Mouse (Mus musculus) CH12.LX (cell line): Measurements from ENCODE around the gene Mink1. TPM values are rescaled to one million over a fixed set of nuclear protein-coding genes. Genes with fewer than 3 reads are reported as not detected.
A peak's percentile ranks its signal among the peaks of the same experiment; 100 is the strongest.

Experiments
- DNase-seq: peaks from one replicate; pipeline ENCODE4 v3.0.0-alpha.2; 2013; ENCODE audit errors: extremely low read depth
- H3K27ac ChIP-seq: 2 replicates; pipeline ENCODE4 v1.5.1; 2012; ENCODE audit warnings: low read depth, mild to moderate bottlenecking, control low read depth, moderate library complexity; ENCODE audit not compliant: insufficient read depth
- H3K27me3 ChIP-seq: replicated peaks from 2 replicates; pipeline ENCODE3; 2012; ENCODE audit warnings: inconsistent platforms
- H3K36me3 ChIP-seq, 2 experiments: replicated peaks in 1 of 2; 2 replicates each; pipeline versions ENCODE3 to v1.6.1; 2012; ENCODE audit warnings: inconsistent platforms in 1 of 2, low read length in 1 of 2, mild to moderate bottlenecking in 1 of 2, mixed read lengths in 1 of 2, moderate library complexity in 1 of 2; ENCODE audit not compliant: control insufficient read depth in 1 of 2, insufficient read depth in 1 of 2
- H3K4me1 ChIP-seq, 2 experiments: 2 replicates each; pipeline ENCODE4 v1.6.1; 2012; ENCODE audit warnings: inconsistent platforms in 1 of 2, moderate library complexity in 1 of 2; ENCODE audit not compliant: insufficient read depth in 2 of 2, control insufficient read depth in 1 of 2
- H3K4me2 ChIP-seq: 2 replicates; pipeline ENCODE4 v1.6.1; 2012; ENCODE audit warnings: low read depth, mild to moderate bottlenecking, control low read depth; ENCODE audit not compliant: poor library complexity, insufficient read depth, severe bottlenecking
- H3K4me3 ChIP-seq, 3 experiments: fragments of 150-350 bp in 1 of 3; sonication (generic) in 1 of 3; replicated peaks in 1 of 3; 2 replicates each; pipeline versions ENCODE3 to v1.5.1; 2011 to 2012; ENCODE audit warnings: low read depth in 2 of 3, low read length in 2 of 3, mild to moderate bottlenecking in 2 of 3, moderate library complexity in 2 of 3, control low read depth in 1 of 3, improper control_type of control experiment in 1 of 3, inconsistent platforms in 1 of 3, mixed read lengths in 1 of 3; ENCODE audit not compliant: poor library complexity in 1 of 3
- H3K79me2 ChIP-seq: replicated peaks from 2 replicates; pipeline ENCODE4 v1.6.1; 2012; ENCODE audit warnings: mild to moderate bottlenecking, moderate library complexity; ENCODE audit not compliant: control insufficient read depth, poor library complexity, insufficient read depth, severe bottlenecking; ENCODE audit errors: extremely low read depth
- H3K9ac ChIP-seq: 2 replicates; pipeline ENCODE4 v1.6.1; 2012; ENCODE audit warnings: low read depth, mild to moderate bottlenecking, control low read depth, moderate library complexity; ENCODE audit not compliant: insufficient read depth
- H3K9me3 ChIP-seq: replicated peaks from 2 replicates; pipeline ENCODE3; 2012; ENCODE audit warnings: low read length, inconsistent platforms, mixed read lengths
- BHLHE40 ChIP-seq: IDR thresholded peaks from 2 replicates; pipeline ENCODE4 v1.6.1; 2011; ENCODE audit warnings: mild to moderate bottlenecking, low read depth, low read length, improper control_type of control experiment
- CTCF ChIP-seq, 2 experiments: IDR thresholded peaks in 1 of 2; conservative IDR thresholded peaks in 1 of 2; 2 replicates each; pipeline ENCODE4 v1.5.1; 2011 to 2012; ENCODE audit warnings: low read depth in 2 of 2, low read length in 2 of 2, improper control_type of control experiment in 1 of 2, inconsistent platforms in 1 of 2, mild to moderate bottlenecking in 1 of 2, moderate library complexity in 1 of 2
- E2F4 ChIP-seq: IDR thresholded peaks from 2 replicates; pipeline ENCODE4 v1.6.1; 2011; ENCODE audit warnings: low read depth, low read length, improper control_type of control experiment; ENCODE audit not compliant: insufficient replicate concordance
- ELF1 ChIP-seq: IDR thresholded peaks from 2 replicates; pipeline ENCODE4 v1.6.1; 2014; ENCODE audit warnings: low read depth, mild to moderate bottlenecking, inconsistent platforms, low read length, improper control_type of control experiment
- EP300 ChIP-seq: IDR thresholded peaks from 2 replicates; pipeline ENCODE4 v1.6.1; 2011; ENCODE audit warnings: low read length, improper control_type of control experiment
- ETS1 ChIP-seq: conservative IDR thresholded peaks from 2 replicates; pipeline ENCODE4 v1.6.1; 2012; ENCODE audit warnings: low read depth, mild to moderate bottlenecking, inconsistent platforms, low read length, improper control_type of control experiment, moderate library complexity
- GABPA ChIP-seq: IDR thresholded peaks from 2 replicates; pipeline ENCODE4 v1.6.1; 2012; ENCODE audit warnings: low read depth, low read length, improper control_type of control experiment, inconsistent platforms; ENCODE audit not compliant: insufficient replicate concordance
- HCFC1 ChIP-seq: IDR thresholded peaks from 2 replicates; pipeline ENCODE4 v1.6.1; 2012; ENCODE audit warnings: low read depth, mild to moderate bottlenecking, inconsistent platforms, low read length, improper control_type of control experiment
- IRF4 ChIP-seq: IDR thresholded peaks from 2 replicates; pipeline ENCODE4 v1.6.1; 2014; ENCODE audit warnings: low read depth, mild to moderate bottlenecking, inconsistent platforms, low read length, improper control_type of control experiment
- JUND ChIP-seq: conservative IDR thresholded peaks from 2 replicates; pipeline ENCODE4 v1.6.1; 2011; ENCODE audit warnings: low read depth, low read length, improper control_type of control experiment
- MAX ChIP-seq: IDR thresholded peaks from 2 replicates; pipeline ENCODE4 v1.6.1; 2011; ENCODE audit warnings: low read length, improper control_type of control experiment
- MAZ ChIP-seq: IDR thresholded peaks from 2 replicates; pipeline ENCODE4 v1.6.1; 2012; ENCODE audit warnings: low read depth, mild to moderate bottlenecking, inconsistent platforms, low read length, improper control_type of control experiment, moderate library complexity
- MEF2A ChIP-seq: IDR thresholded peaks from 2 replicates; pipeline ENCODE4 v1.6.1; 2014; ENCODE audit warnings: low read depth, mild to moderate bottlenecking, inconsistent platforms, low read length, improper control_type of control experiment, borderline replicate concordance
- MYC ChIP-seq: IDR thresholded peaks from 2 replicates; pipeline ENCODE4 v1.6.1; 2011; ENCODE audit warnings: low read depth, mild to moderate bottlenecking, improper control_type of control experiment, low read length
- NELFE ChIP-seq: IDR thresholded peaks from 2 replicates; pipeline ENCODE4 v1.6.1; 2011; ENCODE audit warnings: low read depth, low read length, improper control_type of control experiment
- PAX5 ChIP-seq: IDR thresholded peaks from 2 replicates; pipeline ENCODE4 v1.6.1; 2012; ENCODE audit warnings: low read length, inconsistent platforms, mixed read lengths
- POLR2A ChIP-seq: IDR thresholded peaks from 2 replicates; pipeline ENCODE4 v1.6.1; 2011; ENCODE audit warnings: low read depth, mild to moderate bottlenecking, improper control_type of control experiment, low read length
- RCOR1 ChIP-seq: conservative IDR thresholded peaks from 2 replicates; pipeline ENCODE4 v1.6.1; 2012; ENCODE audit warnings: low read depth, mild to moderate bottlenecking, inconsistent platforms, low read length, improper control_type of control experiment
- SIN3A ChIP-seq: IDR thresholded peaks from 2 replicates; pipeline ENCODE4 v1.6.1; 2012; ENCODE audit warnings: low read length, improper control_type of control experiment, inconsistent platforms
- TBP ChIP-seq: conservative IDR thresholded peaks from 2 replicates; pipeline ENCODE4 v1.6.1; 2011; ENCODE audit warnings: low read depth, low read length, improper control_type of control experiment
- USF1 ChIP-seq: IDR thresholded peaks from 2 replicates; pipeline ENCODE4 v1.6.1; 2014; ENCODE audit warnings: low read depth, mild to moderate bottlenecking, inconsistent platforms, low read length, improper control_type of control experiment
- USF2 ChIP-seq: conservative IDR thresholded peaks from 2 replicates; pipeline ENCODE4 v1.6.1; 2011; ENCODE audit warnings: low read depth, low read length, improper control_type of control experiment
- ZC3H11A ChIP-seq: IDR thresholded peaks from 2 replicates; pipeline ENCODE4 v1.6.1; 2012; ENCODE audit warnings: low read depth, mild to moderate bottlenecking, inconsistent platforms, low read length, improper control_type of control experiment
- ZMIZ1 ChIP-seq: IDR thresholded peaks from 2 replicates; pipeline ENCODE4 v1.6.1; 2012; ENCODE audit warnings: low read depth, mild to moderate bottlenecking, inconsistent platforms, low read length, improper control_type of control experiment
- ZNF384 ChIP-seq: IDR thresholded peaks from 2 replicates; pipeline ENCODE4 v1.6.1; 2012; ENCODE audit warnings: low read depth, low read length, improper control_type of control experiment, inconsistent platforms
- dilution Hi-C: fragments of 300-500 bp; cut with MboI; formaldehyde crosslinking; loops from 2 replicates; pipeline ENCODE4 v1.14.3; 2020; ENCODE audit warnings: low sequenced_read_pairs; ENCODE audit not compliant: extremely low pct_unique_long_range_greater_than_20kb, extremely low pct_ligation_motif_present
- in situ Hi-C: fragments of 300-500 bp; cut with MboI; formaldehyde crosslinking; loops from 3 replicates; pipeline ENCODE4 v1.14.3; 2019; ENCODE audit warnings: low sequenced_read_pairs, low pct_ligation_motif_present, low pct_unique_long_range_greater_than_20kb, mixed read lengths
- polyA plus RNA-seq: library from polyadenylated mRNA; unstranded; fragments of >175 nt; gene quantifications from 2 replicates; pipeline ENCODE4 v1.2.1, GENCODE M21; 2012; ENCODE audit warnings: low read depth; ENCODE audit not compliant: insufficient read length
- total RNA-seq, 2 experiments: library from RNA; depleted of rRNA; stranded (reverse); fragments of 300-350 nt in 1 of 2; fragments of >200 nt in 1 of 2; gene quantifications; 2 replicates each; pipeline ENCODE4 v1.2.3; 2012 to 2014

Gene Mink1
- total and polyA plus RNA-seq, 3 experiments = 15.0 to 79.8 (median 31.2) TPM

DNA sequence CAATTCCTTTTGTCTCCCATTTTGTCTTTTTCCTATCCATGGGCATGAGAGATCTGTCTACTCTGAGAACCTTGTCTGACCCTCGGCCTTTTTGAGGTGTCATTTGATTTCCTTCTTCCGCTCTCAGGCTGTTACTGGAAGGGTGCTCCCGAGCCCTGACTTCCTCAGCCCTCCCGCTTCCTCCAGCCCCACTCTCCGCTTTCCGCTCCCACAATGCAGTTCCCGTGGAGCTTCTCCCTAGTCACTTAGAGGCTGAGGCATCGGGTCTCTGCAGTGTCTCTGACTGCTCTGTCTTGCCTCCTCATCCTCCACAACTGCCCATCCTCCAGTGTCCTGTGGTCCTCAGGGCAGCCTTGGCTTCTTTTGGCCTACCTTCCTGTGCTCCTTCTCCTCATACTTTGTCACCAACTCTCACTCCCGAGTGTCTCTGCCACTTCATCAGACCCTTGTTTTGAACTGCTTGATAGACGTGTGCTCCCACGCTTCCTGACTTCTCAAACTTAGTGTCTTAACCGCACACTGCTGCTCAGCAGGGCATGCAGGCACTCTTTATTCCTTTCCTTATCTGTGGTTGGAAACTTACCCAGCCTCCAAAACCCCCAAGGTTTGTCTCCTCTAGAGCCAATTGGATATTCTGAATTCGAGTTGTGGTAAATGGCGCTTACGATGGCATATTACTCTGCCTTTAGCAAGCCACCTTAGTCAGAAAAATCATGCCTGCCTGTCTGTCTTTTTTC lies 31.7 kb downstream of the Mink1 start (continued):
- TF ChIP-seq MAZ (no peak), RCOR1 (no peak), ZMIZ1 (no peak)

DNA sequence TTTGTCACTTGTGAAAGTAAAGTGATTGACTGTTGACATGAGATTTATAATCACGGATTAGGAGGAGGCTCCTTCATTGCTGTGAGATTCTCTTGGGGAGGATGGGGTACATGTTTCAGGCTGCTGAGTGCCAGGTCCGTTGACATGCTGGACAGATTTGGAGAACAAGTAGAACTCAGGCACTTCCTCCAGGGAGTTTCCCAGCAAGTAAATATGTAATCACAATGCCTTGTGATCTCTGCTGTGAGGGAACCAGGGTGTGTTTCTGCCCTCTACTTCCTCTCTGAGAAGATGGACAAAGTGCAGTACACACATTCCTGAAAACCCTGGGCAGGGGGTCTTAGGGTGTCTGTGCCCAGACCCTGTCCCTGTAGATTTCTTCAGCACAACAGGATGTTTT lies 33.0 kb downstream of the Mink1 start:
- no peaks in the 10 kb centered on the region for H3K27me3 ChIP-seq
- in situ Hi-C loops = no loop called here
- H3K9me3 ChIP-seq = no peaks in the 10 kb centered on the region
- H3K4me2 ChIP-seq = peak overlapping the region; percentile 53
- peaks cover 44 to 97% of the 10 kb centered on the region in 2 experiments for H3K4me1 ChIP-seq
- DNase-seq = peak; percentile 80
- peak overlapping the region in 1 of 3 experiments; percentile 22 for H3K4me3 ChIP-seq
- TF ChIP-seq IRF4 (peak; percentile 58; the same call in 1 of the 2 replicates), USF1 (no peak), CTCF (conservative IDR thresholded peaks at IDR 0.05 in 1 of 2, IDR thresholded peaks at IDR 0.05 in 1 of 2; ENCODE audit: low read depth in 2 of 2, low read length in 2 of 2) (no peak), MAX (peak; percentile 33; the same call in 1 of the 2 replicates), SIN3A (peak; percentile 54), ZNF384 (no peak), BHLHE40 (peak; percentile 53), NELFE (0 out of 2 replicates have a peak, but pooled peaks have one; percentile 13), ZMIZ1 (no peak), TBP (no peak; the same call in 1 of the 2 replicates), ETS1 (peak; percentile 63), PAX5 (no peak), ELF1 (peak; percentile 53; the same call in 1 of the 2 replicates), HCFC1 (no peak), ZC3H11A (no peak), MYC (peak; percentile 58; the same call in 1 of the 2 replicates), JUND (no peak), E2F4 (no peak), POLR2A (peak; percentile 22; the same call in 1 of the 2 replicates), GABPA (no peak), USF2 (0 out of 2 replicates have a peak, but pooled peaks have one; percentile 13), EP300 (peak; percentile 71), MEF2A (peak; percentile 43; the same call in 1 of the 2 replicates)
- peak overlapping the region; percentile 71 for H3K27ac ChIP-seq
- peaks cover 17 to 44% of the 10 kb centered on the region in 2 experiments for H3K36me3 ChIP-seq
- H3K79me2 ChIP-seq = peaks cover 3% of the 10 kb centered on the region; the same call in 1 of the 2 replicates
- dilution Hi-C loops = no loop called here
- H3K9ac ChIP-seq = peak overlapping the region; percentile 3
